Mouse (Mus musculus) heart, postnatal 0 days (tissue): Measurements from ENCODE around the gene Cux2.

Experiments
- CTCF ChIP-seq: IDR thresholded peaks from 2 replicates; pipeline ENCODE4 v1.5.1; 2016; ENCODE audit warnings: antibody characterized with exemption, control low read depth, low read depth
- EP300 ChIP-seq: IDR thresholded peaks from 2 replicates; pipeline ENCODE4 v1.6.1; 2016; ENCODE audit warnings: antibody characterized with exemption, low read depth

DNA sequence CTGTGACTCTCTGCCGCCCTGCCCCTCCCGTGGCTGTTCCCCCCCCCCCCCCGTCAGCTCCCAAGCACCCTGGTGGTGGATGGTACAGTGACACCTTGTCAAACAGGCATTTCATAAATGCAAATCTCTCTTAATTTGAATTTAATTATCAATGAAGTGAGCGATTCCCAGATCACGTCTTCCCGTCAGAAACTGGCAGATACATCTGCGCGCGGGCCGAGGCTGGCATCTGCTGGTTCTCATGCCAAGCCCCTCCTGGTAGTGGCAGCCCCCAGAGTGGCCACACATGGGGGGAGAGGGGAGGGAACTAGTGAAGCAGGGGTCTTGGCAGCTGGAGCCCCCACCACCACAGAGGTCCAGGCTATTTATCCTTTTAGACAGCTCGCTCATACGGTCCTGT, 73.6 kb downstream of the Cux2 start:
- no peak for TF ChIP-seq EP300
- TF ChIP-seq CTCF: no peak
